Mouse (Mus musculus): ENCODE results near the gene Kdelc1.

Gene Kdelc1

GRCm38 (mm10) chr1:44063439-44063838, 55.2 kb downstream of the Kdelc1 start:
- no peak for DNase-seq (ENCODE audit: extremely low spot score)

- no peak for DNase-seq (ENCODE audit: extremely low spot score)
Observed at GRCm38 (mm10) chr1:44061836-44062235, 56.8 kb downstream of the Kdelc1 start, which contains the start of gene Gm8251. Gene Gm8251, minus strand, starts transcription at chr1:44061936.

GRCm38 (mm10) chr1:44057805-44058204, 60.8 kb downstream of the Kdelc1 start:
- no peak for DNase-seq (ENCODE audit: extremely low spot score)
